Mouse (Mus musculus) urinary bladder, postnatal 25 days (tissue): ENCODE data around the gene Mrgprb4.

Experiments
- DNase-seq: peaks from one replicate; pipeline ENCODE4 v3.0.0; 2022; ENCODE audit warnings: low spot score

The Mrgprb4 gene

DNA sequence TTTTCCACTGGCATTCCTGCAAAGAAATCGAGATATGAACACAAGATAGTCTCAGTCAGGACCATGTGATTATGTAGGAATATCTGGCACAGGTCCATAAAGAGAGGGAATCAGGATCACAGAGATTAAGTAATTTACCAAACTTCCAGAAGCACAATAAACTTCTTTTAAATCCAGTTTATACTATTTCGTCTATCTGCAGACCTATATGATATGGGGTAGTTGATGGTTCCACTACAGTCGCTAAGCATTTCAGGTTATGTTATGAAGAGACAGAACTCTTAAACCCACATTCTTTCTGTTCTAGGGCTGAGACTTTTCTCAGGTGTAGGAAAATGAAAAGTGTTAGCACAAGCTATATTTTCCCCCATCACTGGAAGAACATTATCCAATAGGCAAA lies at the start of gene Mrgprb4:
TSS of gene Mrgprb4 (minus strand) at position 101 of the 400 bp plus-strand sequence.
- DNase-seq, result no peak

DNA sequence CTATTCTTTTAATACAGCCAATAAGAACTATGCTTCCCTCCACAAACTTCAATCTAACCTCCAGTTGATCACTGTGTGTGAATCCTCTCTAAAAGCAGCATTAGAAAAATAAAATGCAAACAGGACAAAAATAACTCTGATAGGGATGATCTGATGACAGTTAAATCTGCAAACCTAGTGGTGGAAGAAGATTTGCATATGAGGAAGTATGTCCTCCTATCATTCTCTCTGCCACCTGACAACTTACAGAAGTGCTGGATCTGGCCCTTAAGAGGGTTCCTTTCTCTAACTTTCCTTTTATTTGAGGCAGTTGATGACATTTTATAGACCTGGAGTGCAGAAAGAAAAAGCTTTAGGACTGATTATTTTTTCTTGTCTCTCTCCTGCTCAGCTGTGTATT lies 27.0 kb upstream of the Mrgprb4 start:
- DNase-seq, result no peak

- DNase-seq, result no peak
Measured at GRCm38 (mm10) chr7:48225065-48225464, 26.0 kb upstream of the Mrgprb4 start.

- no peak for DNase-seq
Measured at GRCm38 (mm10) chr7:48168919-48169318, 30.2 kb downstream of the Mrgprb4 start, which contains the start of gene Mrgprb5. Gene Mrgprb5, minus strand, starts transcription at chr7:48169019.

DNA sequence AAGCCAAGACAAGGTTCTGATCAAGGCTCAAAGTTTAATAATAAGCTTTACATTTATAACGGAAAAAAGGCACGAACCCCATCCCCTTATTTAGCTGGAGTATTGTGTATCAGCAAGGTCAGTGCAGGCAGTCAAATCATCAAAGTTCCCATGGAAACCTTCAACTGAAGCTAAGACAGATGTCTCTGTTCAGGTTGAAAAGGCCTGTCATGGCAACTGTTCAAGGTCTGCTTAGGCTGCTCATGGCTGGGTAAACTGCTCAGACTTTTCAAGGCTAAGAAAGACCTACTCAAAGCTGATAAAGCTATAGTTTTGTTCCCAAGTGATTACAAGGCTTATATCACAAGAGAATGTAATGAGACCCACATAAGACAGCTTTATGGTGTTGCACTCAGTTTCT lies 31.6 kb downstream of the Mrgprb4 start:
- no peak for DNase-seq
